Mouse (Mus musculus) embryonic fibroblast, embryonic 13.5 days (primary cell): ENCODE measurements around the gene Magi2.

Experiments used
- CTCF ChIP-seq: IDR thresholded peaks from 2 replicates; pipeline ENCODE4 v1.5.1; 2011; ENCODE audit warnings: mild to moderate bottlenecking, control low read depth, low read length, moderate library complexity, borderline replicate concordance; ENCODE audit not compliant: insufficient read depth
- POLR2A ChIP-seq: IDR thresholded peaks from 2 replicates; pipeline ENCODE4 v1.6.1; 2011; ENCODE audit warnings: low read depth, mild to moderate bottlenecking, control low read depth, low read length, moderate library complexity

- no peak for TF ChIP-seq CTCF
- TF ChIP-seq POLR2A: no peak
Observed at GRCm38 (mm10) chr5:20352941-20353340, 1126.1 kb downstream of the Magi2 start.
